Mouse (Mus musculus): ENCODE results near the gene Sult1b1. TPM values are rescaled to one million over a fixed set of nuclear protein-coding genes. Genes with fewer than 3 reads are reported as not detected.

The Sult1b1 gene
- total and polyA plus RNA-seq, 3 experiments: not detected

GRCm38 (mm10) chr5:87505776-87506458 is 32.1 kb downstream of the Sult1b1 start:
- in situ Hi-C loops (cut with MboI; ENCODE audit: low pct_ligation_motif_present, low pct_unique_long_range_greater_than_20kb, low sequenced_read_pairs): no loop called here
- Histone ChIP-seq H3K79me2 (replicated peaks; ENCODE audit: control insufficient read depth, extremely low read depth, insufficient read depth, poor library complexity, severe bottlenecking) (no peaks in the 10 kb centered on the region), H3K9ac (ENCODE audit: insufficient read depth, low read depth) (no peak overlapping the region), H3K27ac (ENCODE audit: insufficient read depth, low read depth) (no peak overlapping the region), H3K36me3 (replicated peaks in 1 of 2; ENCODE audit: control insufficient read depth in 1 of 2, insufficient read depth in 1 of 2, low read length in 1 of 2) (no peaks in the 10 kb centered on the region), H3K9me3 (replicated peaks; ENCODE audit: low read length) (no peaks in the 10 kb centered on the region), H3K4me2 (ENCODE audit: insufficient read depth, low read depth, poor library complexity, severe bottlenecking) (no peak overlapping the region), H3K27me3 (replicated peaks) (no peaks in the 10 kb centered on the region), H3K4me3 (replicated peaks in 1 of 3; ENCODE audit: low read depth in 2 of 3, low read length in 2 of 3, poor library complexity in 1 of 3) (no peak overlapping the region), H3K4me1 (ENCODE audit: control insufficient read depth in 1 of 2, insufficient read depth in 2 of 2) (no peaks in the 10 kb centered on the region)
- TF ChIP-seq JUN (IDR thresholded peaks at IDR 0.05; ENCODE audit: insufficient read depth, low read depth, low read length): no peak
- TF ChIP-seq MYC (IDR thresholded peaks at IDR 0.05; ENCODE audit: low read depth, low read length): no peak
- no peak for TF ChIP-seq EP300 (IDR thresholded peaks at IDR 0.05; ENCODE audit: low read length)
- TF ChIP-seq E2F4 (IDR thresholded peaks at IDR 0.05; ENCODE audit: insufficient replicate concordance, low read depth, low read length): no peak
- no peak for TF ChIP-seq ZMIZ1 (IDR thresholded peaks at IDR 0.05; ENCODE audit: low read depth, low read length)
- TF ChIP-seq ELF1 (IDR thresholded peaks at IDR 0.05; ENCODE audit: low read depth, low read length): no peak
- no peak for TF ChIP-seq PAX5 (IDR thresholded peaks at IDR 0.05; ENCODE audit: low read length)
- DNase-seq (ENCODE audit: extremely low read depth): no peak
- dilution Hi-C loops (cut with MboI; ENCODE audit: extremely low pct_ligation_motif_present, extremely low pct_unique_long_range_greater_than_20kb, low sequenced_read_pairs): no loop called here

- in situ Hi-C loops (cut with MboI; ENCODE audit: low pct_ligation_motif_present, low pct_unique_long_range_greater_than_20kb, low sequenced_read_pairs) (no loop called here), dilution Hi-C loops (cut with MboI; ENCODE audit: extremely low pct_ligation_motif_present, extremely low pct_unique_long_range_greater_than_20kb, low sequenced_read_pairs) (no loop called here)
- no peak for DNase-seq (ENCODE audit: extremely low read depth)
- Histone ChIP-seq H3K9ac (ENCODE audit: insufficient read depth, low read depth) (no peak overlapping the region), H3K9me3 (replicated peaks; ENCODE audit: low read length) (no peaks in the 10 kb centered on the region), H3K4me1 (ENCODE audit: control insufficient read depth in 1 of 2, insufficient read depth in 2 of 2) (no peaks in the 10 kb centered on the region), H3K36me3 (replicated peaks in 1 of 2; ENCODE audit: control insufficient read depth in 1 of 2, insufficient read depth in 1 of 2, low read length in 1 of 2) (no peaks in the 10 kb centered on the region), H3K27me3 (replicated peaks) (no peaks in the 10 kb centered on the region), H3K27ac (ENCODE audit: insufficient read depth, low read depth) (no peak overlapping the region), H3K4me3 (replicated peaks in 1 of 3; ENCODE audit: low read depth in 2 of 3, low read length in 2 of 3, poor library complexity in 1 of 3) (no peak overlapping the region), H3K4me2 (ENCODE audit: insufficient read depth, low read depth, poor library complexity, severe bottlenecking) (no peak overlapping the region), H3K79me2 (replicated peaks; ENCODE audit: control insufficient read depth, extremely low read depth, insufficient read depth, poor library complexity, severe bottlenecking) (no peaks in the 10 kb centered on the region)
- TF ChIP-seq NRF1 (IDR thresholded peaks at IDR 0.05; ENCODE audit: low read depth, low read length) (no peak), ETS1 (conservative IDR thresholded peaks at IDR 0.05; ENCODE audit: low read depth, low read length) (no peak), ZMIZ1 (IDR thresholded peaks at IDR 0.05; ENCODE audit: low read depth, low read length) (no peak), USF1 (IDR thresholded peaks at IDR 0.05; ENCODE audit: low read depth, low read length) (no peak), USF2 (conservative IDR thresholded peaks at IDR 0.05; ENCODE audit: low read depth, low read length) (no peak), IRF4 (IDR thresholded peaks at IDR 0.05; ENCODE audit: low read depth, low read length) (no peak)
These were observed 35.3 kb downstream of the Sult1b1 start for GRCm38 (mm10) chr5:87502687-87503086.

GRCm38 (mm10) chr5:87499341-87499740 is 38.7 kb downstream of the Sult1b1 start:
- in situ Hi-C loops (cut with MboI; ENCODE audit: low pct_ligation_motif_present, low pct_unique_long_range_greater_than_20kb, low sequenced_read_pairs) (no loop called here), dilution Hi-C loops (cut with MboI; ENCODE audit: extremely low pct_ligation_motif_present, extremely low pct_unique_long_range_greater_than_20kb, low sequenced_read_pairs) (no loop called here)
- TF ChIP-seq BHLHE40 (IDR thresholded peaks at IDR 0.05; ENCODE audit: low read depth, low read length) (no peak), ZKSCAN1 (IDR thresholded peaks at IDR 0.05; ENCODE audit: borderline replicate concordance, low read depth, low read length) (no peak), SIN3A (IDR thresholded peaks at IDR 0.05; ENCODE audit: low read length) (no peak), ZMIZ1 (IDR thresholded peaks at IDR 0.05; ENCODE audit: low read depth, low read length) (no peak), CHD2 (IDR thresholded peaks at IDR 0.05; ENCODE audit: low read length) (no peak), CTCF (conservative IDR thresholded peaks at IDR 0.05 in 1 of 2, IDR thresholded peaks at IDR 0.05 in 1 of 2; ENCODE audit: low read depth in 2 of 2, low read length in 2 of 2) (no peak), ZC3H11A (IDR thresholded peaks at IDR 0.05; ENCODE audit: low read depth, low read length) (no peak), E2F4 (IDR thresholded peaks at IDR 0.05; ENCODE audit: insufficient replicate concordance, low read depth, low read length) (no peak), UBTF (IDR thresholded peaks at IDR 0.05; ENCODE audit: low read depth, low read length) (no peak), EP300 (IDR thresholded peaks at IDR 0.05; ENCODE audit: low read length) (no peak)
- Histone ChIP-seq H3K27ac (ENCODE audit: insufficient read depth, low read depth) (no peak overlapping the region), H3K9me3 (replicated peaks; ENCODE audit: low read length) (no peaks in the 10 kb centered on the region), H3K36me3 (replicated peaks in 1 of 2; ENCODE audit: control insufficient read depth in 1 of 2, insufficient read depth in 1 of 2, low read length in 1 of 2) (no peaks in the 10 kb centered on the region), H3K27me3 (replicated peaks) (no peaks in the 10 kb centered on the region), H3K4me2 (ENCODE audit: insufficient read depth, low read depth, poor library complexity, severe bottlenecking) (no peak overlapping the region), H3K79me2 (replicated peaks; ENCODE audit: control insufficient read depth, extremely low read depth, insufficient read depth, poor library complexity, severe bottlenecking) (no peaks in the 10 kb centered on the region), H3K4me3 (replicated peaks in 1 of 3; ENCODE audit: low read depth in 2 of 3, low read length in 2 of 3, poor library complexity in 1 of 3) (no peak overlapping the region), H3K4me1 (ENCODE audit: control insufficient read depth in 1 of 2, insufficient read depth in 2 of 2) (no peaks in the 10 kb centered on the region), H3K9ac (ENCODE audit: insufficient read depth, low read depth) (no peak overlapping the region)
- no peak for DNase-seq (ENCODE audit: extremely low read depth)
